Mouse (Mus musculus) kidney, adult 2 months (tissue): Measurements from ENCODE around the gene Pcdh11x. TPM values are rescaled to one million over a fixed set of nuclear protein-coding genes. Genes with fewer than 3 reads are reported as not detected.
"Not testable (repeated sequence)": the region's sequence is repeated elsewhere in the genome, so short reads cannot be mapped to it uniquely, and the experiment has no call there.

ENCODE experiments used
- DNase-seq: peaks from one replicate; pipeline ENCODE4 v3.0.0; 2021
- H3K27ac ChIP-seq: fragments of 200-500 bp; 2 replicates; pipeline ENCODE4 v1.5.1; 2012; ENCODE audit warnings: low read depth, low read length, control low read depth, inconsistent platforms; ENCODE audit not compliant: insufficient read depth
- H3K27me3 ChIP-seq: fragments of 200-500 bp; replicated peaks from 2 replicates; pipeline ENCODE4 v1.6.1; 2012; ENCODE audit warnings: mild to moderate bottlenecking, moderate library complexity, low read length, inconsistent platforms; ENCODE audit not compliant: control insufficient read depth, insufficient read depth
- H3K36me3 ChIP-seq: fragments of 200-500 bp; 2 replicates; pipeline ENCODE4 v1.6.1; 2012; ENCODE audit warnings: mild to moderate bottlenecking, moderate library complexity, low read length, inconsistent platforms; ENCODE audit not compliant: control insufficient read depth, insufficient read depth
- H3K4me1 ChIP-seq: fragments of 200-500 bp; 2 replicates; pipeline ENCODE4 v1.6.1; 2011; ENCODE audit warnings: low read length; ENCODE audit not compliant: control insufficient read depth, insufficient read depth
- H3K4me3 ChIP-seq: fragments of 200-500 bp; 2 replicates; pipeline ENCODE4 v1.5.1; 2011; ENCODE audit warnings: mild to moderate bottlenecking, low read depth, low read length, control low read depth; ENCODE audit not compliant: insufficient read depth
- CTCF ChIP-seq: fragments of 200-500 bp; conservative IDR thresholded peaks from 2 replicates; pipeline ENCODE4 v1.5.1; 2011; ENCODE audit warnings: low read depth, mild to moderate bottlenecking, control low read depth, low read length, moderate library complexity, mixed read lengths; ENCODE audit not compliant: insufficient read depth, insufficient read length
- POLR2A ChIP-seq: fragments of 200-500 bp; IDR thresholded peaks from one replicate; pipeline ENCODE4 v1.6.1; 2011; ENCODE audit warnings: low read depth, low read length, control low read depth
- WGBS: fragments of 180-500 bp; shearing (Covaris S2); methylation state at CpG from one replicate; pipeline ENCODE4 v1.1.7; 2018; 5-methylcytosine and 5-hydroxymethylcytosine counted together
- polyA plus RNA-seq: library from polyadenylated mRNA; depleted of rRNA; stranded (reverse); fragments of >200 nt; gene quantifications from 2 replicates; pipeline ENCODE4 v1.2.3, GENCODE M21; 2012

Pcdh11x gene
- polyA plus RNA-seq, 1 experiment: 0.02 TPM

- TF ChIP-seq POLR2A: no peak
- TF ChIP-seq CTCF: no peak
- Histone ChIP-seq H3K4me3 (no peak overlapping the region), H3K27ac (no peak overlapping the region), H3K4me1 (no peaks in the 10 kb centered on the region), H3K36me3 (no peaks in the 10 kb centered on the region), H3K27me3 (no peaks in the 10 kb centered on the region)
- 63% methylated on average over 2 of the region's 2 CpGs for WGBS
- DNase-seq: no peak
These were observed 11.6 kb downstream of the Pcdh11x start for GRCm38 (mm10) chrX:120301469-120302175.

GRCm38 (mm10) chrX:120312995-120313394 lies 22.9 kb downstream of the Pcdh11x start, which contains the start of gene H2afb3:
Gene H2afb3, minus strand, starts transcription at chrX:120313095.
- not testable (repeated sequence) for DNase-seq, H3K4me3 ChIP-seq, H3K27ac ChIP-seq, H3K36me3 ChIP-seq, H3K4me1 ChIP-seq, H3K27me3 ChIP-seq
- WGBS: 82% methylated on average over 7 of the region's 10 CpGs

- no peaks in the 10 kb centered on the region for H3K36me3 ChIP-seq
- no peak for DNase-seq
- no peaks in the 10 kb centered on the region for H3K27me3 ChIP-seq
- no peak for TF ChIP-seq CTCF
- TF ChIP-seq POLR2A: no peak
- no peaks in the 10 kb centered on the region for H3K4me1 ChIP-seq
- H3K4me3 ChIP-seq: no peak overlapping the region
- 68% methylated on average over 1 of the region's 1 CpGs for WGBS
- no peak overlapping the region for H3K27ac ChIP-seq
These were observed 176.2 kb downstream of the Pcdh11x start for GRCm38 (mm10) chrX:120466225-120466624.

GRCm38 (mm10) chrX:120486428-120486827 lies 196.4 kb downstream of the Pcdh11x start:
- TF ChIP-seq POLR2A: no peak
- no peak for TF ChIP-seq CTCF
- DNase-seq: no peak
- H3K36me3 ChIP-seq: no peaks in the 10 kb centered on the region
- no peaks in the 10 kb centered on the region for H3K4me1 ChIP-seq
- no peak overlapping the region for H3K4me3 ChIP-seq
- H3K27me3 ChIP-seq: no peaks in the 10 kb centered on the region
- H3K27ac ChIP-seq: no peak overlapping the region

DNA sequence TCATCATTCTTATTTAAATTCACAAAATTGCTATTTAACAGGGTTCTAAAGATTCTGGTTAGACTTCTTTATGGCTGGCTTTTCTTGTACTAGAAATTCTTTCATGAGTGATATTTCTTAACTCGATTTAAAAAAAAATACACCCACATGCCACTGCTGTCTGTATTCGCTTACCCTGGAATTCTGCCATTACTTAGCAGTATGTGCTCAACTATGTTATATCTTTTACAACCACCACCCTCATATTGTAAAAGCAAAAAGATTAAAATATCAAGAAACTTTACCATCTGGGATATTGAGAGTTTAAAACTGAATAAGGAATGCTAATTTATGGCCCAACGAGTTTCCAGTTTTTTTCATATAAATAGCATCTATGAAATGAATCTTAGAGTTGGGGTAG lies 234.9 kb downstream of the Pcdh11x start:
- 83% methylated on average over 3 of the region's 3 CpGs for WGBS
- Histone ChIP-seq H3K4me3 (no peak overlapping the region), H3K4me1 (no peaks in the 10 kb centered on the region), H3K27ac (no peak overlapping the region), H3K27me3 (no peaks in the 10 kb centered on the region), H3K36me3 (no peaks in the 10 kb centered on the region)
- no peak for DNase-seq
- TF ChIP-seq CTCF: no peak
- no peak for TF ChIP-seq POLR2A

- no peak for DNase-seq
- H3K36me3 ChIP-seq: no peaks in the 10 kb centered on the region
- no peak for TF ChIP-seq POLR2A
- no peak for TF ChIP-seq CTCF
- no peaks in the 10 kb centered on the region for H3K4me1 ChIP-seq
- no peaks in the 10 kb centered on the region for H3K27me3 ChIP-seq
- H3K4me3 ChIP-seq: no peak overlapping the region
- H3K27ac ChIP-seq: no peak overlapping the region
- WGBS: 80% methylated on average over 1 of the region's 1 CpGs
These were observed 309.2 kb downstream of the Pcdh11x start for GRCm38 (mm10) chrX:120599309-120599708.

DNA sequence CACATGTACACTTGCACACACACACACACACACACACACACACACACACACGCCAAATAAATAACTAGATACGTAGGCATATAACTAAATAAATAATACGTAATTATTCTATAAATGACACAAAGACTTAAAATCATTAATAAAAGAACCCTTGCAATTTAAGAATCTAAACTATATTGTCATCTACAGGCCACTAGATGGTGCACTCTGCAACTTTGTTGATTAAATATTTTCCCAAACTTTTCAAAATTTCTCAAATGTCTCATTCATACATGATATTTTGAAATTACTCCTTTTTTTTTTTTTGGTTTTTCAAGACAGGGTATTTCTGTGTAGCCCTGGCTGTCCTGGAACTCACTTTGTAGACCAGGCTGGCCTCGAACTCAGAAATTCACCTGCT lies 328.4 kb downstream of the Pcdh11x start:
- no peaks in the 10 kb centered on the region for H3K36me3 ChIP-seq
- TF ChIP-seq CTCF: no peak
- no peak for TF ChIP-seq POLR2A
- no peaks in the 10 kb centered on the region for H3K27me3 ChIP-seq
- H3K4me1 ChIP-seq: no peaks in the 10 kb centered on the region
- no peak overlapping the region for H3K4me3 ChIP-seq
- WGBS: 56% methylated on average over 4 of the region's 4 CpGs
- H3K27ac ChIP-seq: no peak overlapping the region
- DNase-seq: no peak

DNA sequence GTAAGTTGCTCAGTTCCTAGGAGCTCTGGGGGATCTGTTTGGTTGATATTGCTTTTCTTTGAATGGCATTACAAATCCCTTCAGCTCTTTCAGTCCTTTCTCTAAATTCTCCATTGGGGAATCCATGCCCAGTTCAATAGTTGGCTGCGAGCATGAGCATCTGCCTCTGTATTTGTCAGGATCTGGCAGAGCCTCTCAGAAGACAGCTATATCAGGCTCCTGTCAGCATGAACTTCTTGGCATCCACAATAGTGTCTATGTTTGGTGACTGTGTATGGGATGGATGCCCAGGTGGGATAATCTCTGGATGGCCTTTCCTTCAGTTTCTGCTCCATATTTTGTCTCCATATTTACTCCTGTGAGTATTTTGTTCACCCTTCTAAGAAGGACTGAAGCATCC lies 380.2 kb downstream of the Pcdh11x start:
- not testable (repeated sequence) for H3K4me1 ChIP-seq, H3K27me3 ChIP-seq, H3K4me3 ChIP-seq, H3K27ac ChIP-seq, H3K36me3 ChIP-seq, DNase-seq
- WGBS: 86% methylated on average over 1 of the region's 1 CpGs
